Mouse (Mus musculus) embryo, embryonic 9.5 days (tissue): ENCODE data around the gene Dlgap1.

Source experiments
- DNase-seq: peaks from one replicate; pipeline ENCODE4 v3.0.0-alpha.2; 2017; ENCODE audit errors: extremely low spot score

Dlgap1 gene

DNA sequence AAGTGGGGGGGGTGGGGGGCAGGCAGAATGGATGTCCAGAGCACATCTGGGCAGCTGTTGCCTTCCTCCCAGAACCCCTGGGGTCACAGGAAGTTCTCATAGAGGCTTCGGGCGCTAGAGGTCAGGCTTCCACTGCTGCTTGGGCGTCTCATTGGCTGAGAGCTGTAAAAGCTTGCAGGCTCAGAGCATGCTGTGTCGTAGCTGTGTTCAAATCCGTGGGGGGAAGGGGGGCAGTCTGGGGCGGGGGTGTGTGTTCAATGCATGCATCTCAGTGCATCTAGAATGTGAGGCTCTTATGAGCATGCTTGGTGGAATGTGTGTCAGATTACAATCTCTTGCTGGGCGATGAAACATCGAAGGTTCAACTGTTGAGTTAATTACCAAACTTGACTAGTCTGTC is 751.9 kb downstream of the Dlgap1 start:
- DNase-seq: peak; percentile 48

DNA sequence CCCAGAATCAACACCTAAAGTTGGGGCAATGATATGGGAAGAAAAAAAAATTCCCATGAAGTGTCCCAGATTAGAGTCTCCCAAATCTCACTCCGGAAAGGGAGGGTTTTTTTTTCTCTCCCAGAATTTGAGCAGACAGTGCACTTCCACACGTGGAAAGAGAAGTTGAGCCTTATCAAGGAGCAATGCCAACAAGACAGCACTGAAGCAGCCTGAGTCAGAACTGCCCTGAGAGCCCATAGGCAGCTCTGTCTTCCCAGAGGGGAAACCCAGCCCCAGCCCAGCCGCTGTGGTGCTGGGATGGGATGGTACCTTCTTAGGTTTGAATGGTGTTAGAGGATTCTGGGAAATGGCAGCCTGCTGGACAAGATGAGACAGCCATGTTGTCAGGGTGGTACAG is 753.3 kb downstream of the Dlgap1 start:
- no peak for DNase-seq

DNA sequence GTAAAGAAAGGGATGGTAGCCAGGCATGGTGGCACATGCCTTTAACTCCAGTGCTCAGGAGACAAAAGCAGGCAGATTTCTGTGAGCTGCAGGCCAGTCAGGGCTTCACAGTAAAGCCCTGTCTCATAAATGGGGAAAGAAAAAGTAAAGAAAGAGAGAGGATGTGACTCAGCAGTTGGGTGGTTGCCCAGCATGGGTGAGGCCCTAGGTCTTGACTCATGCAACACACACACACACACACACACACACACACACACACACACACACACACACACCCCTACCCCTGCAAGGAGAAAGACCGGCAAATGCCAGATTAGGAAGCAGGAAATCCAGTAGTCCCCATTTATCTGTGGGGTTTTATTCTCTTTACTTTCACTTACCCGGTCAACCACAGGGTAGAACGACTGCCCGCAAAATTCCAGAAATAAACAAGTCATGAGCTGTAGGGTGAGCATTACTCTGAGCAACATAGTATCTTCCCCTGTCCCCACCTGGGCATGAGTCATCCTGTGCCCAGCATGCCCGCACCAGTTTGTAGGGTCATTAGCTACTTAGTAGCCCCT is 759.9 kb downstream of the Dlgap1 start:
- DNase-seq: no peak

DNA sequence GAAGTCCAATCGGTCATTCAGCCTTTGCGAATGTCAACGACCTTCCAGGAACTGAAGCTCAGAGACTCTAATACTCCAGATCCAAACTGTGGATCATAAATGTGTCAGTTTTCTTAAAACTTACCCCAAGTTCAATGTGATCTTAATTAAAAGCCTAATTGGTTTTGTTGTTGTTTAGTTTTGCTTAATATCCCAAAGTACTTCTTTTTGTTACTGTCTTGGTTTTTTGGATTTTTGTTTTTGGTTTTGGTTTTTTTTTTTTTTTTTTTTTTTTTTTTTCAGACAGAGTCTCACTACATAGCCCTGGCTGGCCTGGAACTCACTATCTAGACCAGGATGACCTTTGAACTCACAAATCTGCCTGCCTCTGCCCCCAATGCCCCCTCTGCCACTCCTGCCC is 765.9 kb downstream of the Dlgap1 start:
- no peak for DNase-seq

DNA sequence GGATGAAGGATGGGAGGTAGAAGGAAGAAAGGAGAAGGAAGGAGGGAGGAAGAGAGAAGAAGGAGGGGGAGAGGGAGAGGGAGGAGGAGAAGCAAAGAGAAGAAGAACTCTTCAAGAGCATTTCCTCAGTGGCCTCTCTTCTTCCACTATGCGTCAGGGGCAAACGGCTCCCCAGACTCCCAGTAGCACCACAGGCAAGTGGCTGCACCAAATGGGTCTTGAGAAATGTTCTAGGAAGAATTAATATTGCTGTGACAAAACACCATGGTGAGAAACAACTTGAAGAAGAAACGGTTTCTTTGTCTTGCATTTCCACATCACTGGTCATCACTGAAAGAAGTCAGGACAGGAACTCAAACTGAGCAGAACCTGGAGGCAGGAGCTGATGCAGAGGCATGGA is 766.5 kb downstream of the Dlgap1 start:
- DNase-seq: no peak

DNA sequence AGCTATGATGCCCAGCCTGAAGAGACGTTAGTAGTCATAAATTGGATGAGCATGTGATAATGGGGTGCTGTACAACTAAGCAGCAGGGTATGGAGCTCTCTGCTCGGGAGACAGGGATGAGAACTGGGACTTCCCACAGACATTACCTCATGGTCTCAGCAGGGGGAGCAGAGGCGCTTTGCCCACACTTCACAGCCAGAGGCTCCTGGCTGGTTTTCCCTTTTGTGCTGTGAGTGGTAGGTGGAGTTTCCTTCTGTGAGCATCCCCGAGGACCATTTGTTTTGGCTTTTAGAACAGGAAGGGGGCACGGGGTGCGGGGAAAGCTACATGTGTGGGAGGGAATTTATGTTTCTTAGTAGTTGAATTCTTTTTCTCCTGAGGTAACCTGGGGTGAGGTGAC is 768.6 kb downstream of the Dlgap1 start:
- DNase-seq: peak; percentile 77

DNA sequence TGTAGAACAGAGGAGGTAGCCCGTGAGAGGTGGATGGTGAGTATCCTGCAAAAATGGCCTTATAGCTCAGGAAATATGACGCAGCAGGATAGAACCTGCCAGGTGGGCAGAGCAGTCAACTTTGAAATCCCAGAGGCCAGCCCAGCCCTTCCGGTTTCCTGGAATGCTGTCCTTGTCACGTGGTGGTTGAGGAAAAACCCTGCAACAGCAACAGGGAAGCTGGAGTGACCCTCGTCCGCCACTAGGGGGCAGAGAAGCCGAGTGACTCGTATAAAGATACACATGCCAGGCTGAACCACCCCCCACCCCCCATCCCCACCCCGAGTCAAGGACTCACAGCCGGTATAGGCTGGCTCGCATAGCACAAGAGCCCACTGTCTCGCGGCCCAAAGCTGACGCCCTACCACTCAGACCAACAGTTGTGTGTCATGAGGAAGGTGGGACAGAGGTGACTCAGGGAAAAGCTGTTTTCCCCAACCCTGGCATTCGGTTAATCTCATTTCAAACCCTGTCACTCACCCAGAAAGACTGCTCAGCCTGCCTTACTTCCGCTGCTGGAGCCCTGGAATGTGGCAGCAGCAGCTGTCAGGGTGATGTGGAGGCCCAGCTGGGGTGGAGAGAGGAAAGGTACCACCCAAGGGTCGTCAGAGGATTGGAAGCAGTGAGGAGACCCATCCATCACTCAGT is 769.4 kb downstream of the Dlgap1 start:
- DNase-seq: peak; percentile 90

DNA sequence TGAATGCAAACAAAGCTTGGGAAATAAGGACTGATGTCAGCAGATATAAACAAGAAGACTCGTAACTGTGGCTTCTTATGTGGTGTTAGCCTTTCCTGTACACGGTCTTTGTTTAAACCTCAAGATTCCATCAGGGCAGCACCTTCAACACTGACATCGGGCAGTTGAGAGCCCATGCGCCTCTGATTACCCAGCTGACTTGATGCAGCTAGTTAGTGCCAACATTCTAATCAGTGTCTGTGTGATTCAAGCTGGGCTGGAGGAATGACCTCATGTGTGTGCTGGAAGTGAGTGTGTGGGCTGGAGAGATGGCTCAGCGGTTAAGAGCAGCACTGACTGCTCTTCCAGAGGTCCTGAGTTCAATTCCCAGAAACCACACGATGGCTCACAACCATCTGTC is 770.5 kb downstream of the Dlgap1 start:
- DNase-seq: no peak

DNA sequence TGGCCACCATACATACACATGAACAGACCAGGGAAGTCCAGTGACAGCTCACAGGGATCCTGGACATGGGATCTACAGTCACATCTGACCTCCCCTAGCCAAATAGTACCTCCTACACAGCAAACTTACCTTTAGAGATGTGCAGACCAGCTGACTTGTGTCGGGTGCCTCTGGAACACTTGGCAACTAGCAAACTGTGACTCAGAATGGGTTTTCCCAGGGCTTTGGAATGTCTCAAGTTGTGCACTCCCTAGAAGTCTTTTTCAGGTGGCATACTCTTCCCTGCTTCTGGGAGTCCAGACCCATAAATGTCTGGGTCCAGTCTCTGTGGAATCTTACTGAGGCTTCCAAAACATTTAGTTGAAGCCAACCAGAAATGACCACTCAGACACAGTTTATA is 772.8 kb downstream of the Dlgap1 start:
- no peak for DNase-seq

DNA sequence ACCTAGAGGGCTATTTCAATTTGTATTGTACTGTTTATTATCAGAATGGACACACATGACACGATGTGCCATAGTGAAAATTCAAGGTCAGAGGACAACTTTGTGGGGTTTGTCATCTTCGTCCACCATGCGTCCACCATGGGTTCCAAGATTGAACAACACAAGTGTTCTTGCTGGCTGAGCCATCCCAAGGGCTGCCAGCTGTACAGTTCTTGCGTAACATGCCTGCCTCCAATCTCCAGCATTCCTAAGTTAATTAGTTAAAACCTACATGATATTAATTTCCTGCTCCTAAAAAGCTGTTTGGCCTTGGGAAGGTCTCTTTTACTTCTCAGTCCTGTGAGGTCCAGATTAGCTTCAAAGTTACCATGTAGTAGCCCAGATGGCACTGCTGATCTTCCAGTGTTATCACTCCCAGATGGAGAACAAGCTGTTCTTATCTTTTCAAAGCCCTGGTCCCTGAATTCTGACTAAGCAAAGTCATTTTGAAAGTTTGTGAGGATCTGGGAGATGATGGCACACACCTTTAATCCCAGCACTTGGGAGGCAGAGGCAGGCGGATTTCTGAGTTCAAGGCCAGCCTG is 775.8 kb downstream of the Dlgap1 start:
- DNase-seq: no peak

DNA sequence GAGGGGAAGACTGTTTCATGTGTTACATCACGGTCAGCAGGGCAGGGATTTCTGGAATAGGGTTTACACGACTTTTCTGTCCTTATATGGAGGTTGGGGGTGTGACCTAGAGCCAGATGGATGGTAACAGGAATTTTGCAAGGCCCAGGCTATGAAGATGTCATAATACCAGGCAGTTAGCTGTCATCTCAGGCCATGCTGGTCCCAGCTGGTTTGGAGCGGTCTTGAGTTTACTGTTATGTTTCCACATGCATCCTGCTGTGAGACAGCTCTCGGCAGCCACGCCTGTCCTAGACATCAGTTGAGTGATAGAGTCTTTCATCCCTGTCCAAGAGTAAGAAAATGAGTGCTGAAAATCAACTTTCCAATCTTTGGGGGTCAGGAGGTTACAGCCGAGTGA is 776.5 kb downstream of the Dlgap1 start:
- no peak for DNase-seq

DNA sequence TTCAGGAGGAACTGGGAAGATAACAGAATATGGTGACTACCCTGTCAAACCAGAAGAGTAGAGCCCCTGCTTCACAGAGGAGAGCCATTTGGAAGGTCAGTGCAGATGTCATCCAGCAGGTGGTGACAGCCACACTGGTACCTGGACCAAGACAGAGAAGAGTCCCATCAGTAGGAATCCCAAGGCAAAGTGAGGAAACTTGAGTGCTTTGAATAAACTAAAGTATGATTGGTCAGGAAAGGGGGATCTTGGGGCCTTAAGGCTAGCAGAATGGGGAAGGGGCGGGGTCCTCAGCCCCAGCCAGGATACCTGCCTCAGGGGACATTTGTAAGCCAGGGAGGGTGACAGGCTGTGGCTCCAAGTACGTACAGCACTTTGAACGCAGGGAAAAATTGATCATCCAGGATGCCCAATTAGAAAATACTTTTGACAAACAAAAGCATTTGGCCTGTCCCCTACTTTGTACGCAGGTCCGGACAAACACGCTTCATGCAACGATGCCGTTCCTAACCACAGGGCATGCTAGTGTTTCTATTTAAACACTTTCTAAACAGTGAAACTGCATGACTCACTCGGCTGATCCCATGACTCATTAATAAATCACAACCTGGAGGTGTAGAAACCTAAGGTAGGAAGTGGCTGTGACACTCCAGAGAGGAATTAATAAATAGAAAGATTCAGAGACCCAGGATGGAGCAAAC is 777.7 kb downstream of the Dlgap1 start:
- DNase-seq: no peak

DNA sequence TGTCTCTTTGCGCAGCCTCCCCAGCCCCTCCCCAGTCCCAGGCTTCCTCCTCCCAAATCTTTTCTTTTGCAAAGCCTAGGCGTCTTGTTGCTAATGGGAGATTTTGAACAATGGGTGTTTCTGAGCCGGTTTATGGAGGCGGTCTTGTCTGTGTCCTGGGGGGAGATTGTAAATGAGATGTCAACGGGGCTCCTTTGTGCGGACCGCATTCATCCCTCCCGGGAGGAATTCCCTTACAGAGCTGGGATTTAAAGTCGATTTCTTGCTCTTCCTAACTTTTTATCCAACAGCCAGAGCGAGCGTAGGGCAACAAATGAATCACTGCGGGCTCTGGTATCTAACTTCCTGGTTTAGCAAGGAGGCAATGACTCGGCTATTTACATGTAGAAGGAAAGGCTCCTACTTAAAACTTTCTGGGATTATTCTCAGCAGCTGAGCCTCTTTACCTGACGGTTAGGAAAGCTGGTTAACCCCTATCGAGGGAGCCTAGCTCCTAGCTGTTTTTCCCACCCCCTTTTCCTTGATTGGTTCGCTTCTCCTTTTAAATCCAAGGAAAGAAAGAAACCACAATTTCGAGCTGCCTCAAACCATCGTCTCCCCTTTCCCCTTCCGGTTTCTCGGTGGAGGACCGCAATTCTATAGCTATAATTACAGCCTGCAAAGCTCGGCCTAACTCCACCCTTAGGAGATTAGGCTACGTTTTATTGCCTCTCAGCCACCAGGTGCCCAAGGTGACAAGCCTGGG is 779.0 kb downstream of the Dlgap1 start:
- DNase-seq: peak; percentile 77

DNA sequence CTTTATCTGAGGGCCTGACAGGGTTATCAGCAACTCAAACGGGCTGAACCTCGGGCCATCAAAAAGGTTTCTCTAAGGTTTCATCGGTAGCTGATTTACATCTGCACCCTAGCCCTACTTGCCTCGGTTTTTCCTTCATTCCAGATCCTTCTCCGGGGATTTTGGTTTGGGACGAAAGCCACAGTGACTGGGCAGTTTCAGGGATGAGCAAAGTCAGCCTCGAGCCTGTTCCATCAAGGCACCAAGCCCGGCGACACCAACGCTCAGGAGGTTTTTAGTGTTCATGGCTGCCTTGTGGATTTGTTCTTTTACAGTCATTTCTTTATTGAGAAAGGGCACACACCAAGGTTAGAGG is 779.6 kb downstream of the Dlgap1 start:
- no peak for DNase-seq

DNA sequence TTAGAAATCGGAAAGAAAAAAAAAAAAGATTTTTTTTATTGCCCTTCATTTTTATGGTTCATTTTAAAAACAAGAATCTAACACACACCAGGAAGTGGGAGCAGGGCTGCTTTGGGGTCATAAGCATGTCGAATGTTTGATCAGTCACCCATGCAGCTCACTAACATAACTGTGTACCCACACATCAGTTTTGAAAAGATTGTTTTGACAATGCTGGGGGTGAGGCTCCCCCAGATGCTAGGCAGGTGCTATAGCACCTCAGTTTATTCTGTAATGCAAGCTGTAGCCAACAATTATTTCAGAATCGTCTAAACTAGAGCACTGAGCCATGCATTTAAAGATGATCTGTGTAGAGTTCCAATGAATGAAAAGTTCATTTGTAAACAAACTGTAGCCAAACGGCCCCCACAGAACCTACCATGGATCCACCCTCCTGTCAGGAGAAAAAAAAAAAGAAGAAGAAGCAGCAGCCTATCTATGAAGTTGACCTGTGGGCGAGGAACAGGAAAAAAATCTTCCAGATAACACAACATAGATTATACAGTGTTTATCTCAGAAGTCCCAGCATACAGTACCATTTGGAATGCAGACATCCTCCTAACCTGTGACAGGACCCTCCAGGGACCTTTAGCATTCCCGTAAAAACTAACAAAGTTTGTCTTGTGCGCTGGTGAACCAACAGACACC is 780.2 kb downstream of the Dlgap1 start:
- no peak for DNase-seq

DNA sequence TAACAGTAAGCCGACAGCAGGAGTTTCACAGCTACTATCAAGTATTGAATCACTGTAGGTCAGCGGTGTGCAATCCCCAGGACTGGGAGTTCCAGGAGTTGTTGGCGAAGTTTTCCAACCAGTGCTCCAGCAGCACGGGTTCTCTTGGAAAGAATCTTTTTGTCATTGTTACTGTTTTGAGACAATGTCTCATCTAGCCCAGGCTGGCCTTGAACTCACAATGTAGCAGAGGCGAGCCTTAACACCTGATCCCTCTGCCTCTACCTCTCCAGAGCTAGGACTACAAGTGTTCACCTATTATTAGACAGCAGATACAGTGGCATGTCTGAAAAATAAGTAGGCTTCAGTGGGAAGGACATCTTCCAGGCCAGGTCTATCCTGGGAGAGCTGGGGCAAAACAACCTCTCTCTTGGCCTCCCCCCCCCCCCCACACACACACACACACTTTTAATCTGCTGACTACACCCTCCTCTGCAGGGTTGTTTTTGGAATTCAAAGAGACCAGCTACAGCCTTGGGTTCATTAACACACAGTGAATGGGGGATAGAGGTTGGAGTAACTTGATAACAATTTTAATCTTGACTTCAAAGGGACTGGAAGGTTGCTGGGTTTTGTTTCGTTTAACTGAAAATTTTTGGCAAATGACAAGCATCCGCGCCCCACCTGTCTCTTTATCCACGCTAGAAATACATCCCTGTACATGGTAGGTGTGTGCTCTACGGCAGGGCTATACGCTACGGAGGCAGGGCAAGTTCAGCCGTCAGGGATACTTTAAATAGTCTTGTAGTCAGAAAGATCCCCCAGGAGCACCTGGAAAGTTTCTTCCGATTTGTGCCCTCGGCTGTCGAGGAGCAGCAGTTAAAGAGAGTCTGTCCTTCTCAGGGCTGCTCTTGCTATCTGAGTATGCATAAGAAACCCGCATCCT is 781.6 kb downstream of the Dlgap1 start:
- DNase-seq: no peak

DNA sequence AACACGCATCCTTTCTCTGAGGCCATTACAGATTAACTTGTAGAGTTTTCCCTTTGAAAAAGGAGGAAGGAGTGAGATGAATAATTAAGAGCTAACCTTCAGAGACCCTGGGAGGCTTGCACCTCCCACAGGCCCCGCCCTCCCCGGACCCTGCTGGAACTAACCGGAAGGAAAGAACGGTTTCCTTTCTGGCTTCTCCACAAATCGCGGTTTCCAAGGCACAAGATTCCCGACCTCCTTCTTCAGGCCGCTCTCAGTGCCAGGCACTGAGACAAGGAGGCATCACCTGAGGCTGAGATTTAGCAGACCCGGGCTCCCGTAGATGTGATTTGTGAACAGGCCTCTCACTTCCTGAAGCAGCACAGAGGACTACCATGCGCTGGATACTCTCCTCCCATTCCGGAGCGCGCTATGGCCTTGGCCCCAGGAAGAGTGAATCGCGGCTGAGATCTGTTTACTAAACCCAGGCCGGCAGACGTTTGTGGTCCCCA is 782.3 kb downstream of the Dlgap1 start:
- DNase-seq: peak; percentile 69

DNA sequence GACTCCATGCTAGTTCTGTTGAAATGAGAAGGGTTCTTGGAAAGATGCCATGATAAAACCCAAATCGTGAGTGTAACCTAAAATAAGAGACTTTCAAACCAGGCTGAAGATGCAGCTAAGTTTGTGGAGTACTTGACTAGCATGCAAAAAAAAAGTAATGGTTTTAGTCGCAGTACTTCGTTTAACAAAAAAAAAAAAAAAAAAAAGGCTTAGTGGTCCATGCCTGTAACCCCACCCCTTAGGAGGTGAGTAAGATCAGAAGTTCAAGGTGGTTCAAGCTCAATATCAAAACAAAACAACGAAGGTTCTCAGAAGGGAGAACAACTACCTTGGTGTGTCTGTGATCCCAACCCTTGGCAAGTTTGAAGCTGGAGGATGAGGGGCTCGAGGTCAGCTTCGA is 782.8 kb downstream of the Dlgap1 start:
- DNase-seq: no peak

DNA sequence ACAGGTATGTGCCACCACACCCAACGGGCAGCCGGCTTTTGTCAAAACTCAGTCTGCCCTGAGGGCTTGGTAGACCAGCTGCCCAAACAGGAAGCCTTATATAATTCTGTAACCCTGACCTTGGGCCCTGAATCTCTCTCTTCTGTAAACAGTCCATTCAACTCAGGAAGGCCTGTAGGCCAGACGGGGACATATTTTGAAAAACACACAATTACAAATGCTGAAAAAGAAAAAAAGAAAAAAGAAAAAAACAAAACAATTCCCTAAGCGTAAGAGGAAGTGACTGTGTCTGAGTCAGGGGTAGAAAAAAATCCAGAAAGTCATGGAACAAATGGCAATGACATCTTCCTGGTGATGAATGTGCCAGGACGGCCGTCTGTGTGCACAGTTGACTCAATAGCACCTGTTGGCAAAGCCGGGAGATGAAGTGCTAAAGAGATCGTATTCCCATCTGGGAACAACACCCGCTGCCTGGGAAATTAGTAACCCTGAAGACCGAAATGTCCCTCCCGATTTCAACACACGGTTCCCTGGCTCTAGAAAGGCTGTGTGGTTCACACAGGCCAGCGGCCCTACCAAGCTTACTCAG is 784.7 kb downstream of the Dlgap1 start:
- no peak for DNase-seq

DNA sequence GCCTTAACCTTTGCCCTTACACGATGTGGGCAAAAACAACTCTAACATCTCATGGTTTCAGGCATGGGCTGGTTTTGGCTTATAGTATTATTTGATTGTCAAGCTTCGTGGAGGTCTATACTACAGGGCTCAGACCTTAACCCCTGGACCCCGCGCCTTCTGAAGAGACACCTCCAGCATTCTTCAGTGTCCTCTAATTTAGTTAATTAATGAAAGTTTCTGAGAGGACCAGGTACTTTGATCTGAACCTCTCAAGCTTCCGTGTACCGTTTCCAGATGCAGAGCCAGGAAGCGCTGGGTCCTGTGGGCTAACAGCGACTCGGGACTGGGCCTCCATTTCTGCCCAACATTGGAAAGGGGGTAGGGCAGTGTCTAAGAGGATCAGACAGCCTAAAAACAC is 785.2 kb downstream of the Dlgap1 start:
- DNase-seq: no peak
